Mouse (Mus musculus) frontal cortex, postnatal 10 days (tissue): ENCODE measurements around the gene Glrx.
"Not testable (repeated sequence)": the region's sequence is repeated elsewhere in the genome, so short reads cannot be mapped to it uniquely, and the experiment has no call there.

ENCODE experiments used
- DNase-seq, 2 experiments: peaks; one replicate each; pipeline ENCODE4 v3.0.0; 2022; ENCODE audit warnings: low spot score in 2 of 2, mixed read lengths in 1 of 2

The Glrx gene

GRCm38 (mm10) chr13:75839719-75840481 is at the start of gene Glrx:
Gene Glrx (plus strand): TSS chr13:75839868.
- DNase-seq = peak; percentile 67

- DNase-seq = no peak
Measured at GRCm38 (mm10) chr13:75790550-75791205, 49.0 kb upstream of the Glrx start.

- no peak for DNase-seq
Measured at GRCm38 (mm10) chr13:75793863-75794629, 45.6 kb upstream of the Glrx start.

- peak; percentile 85 to 91 for DNase-seq
Measured at GRCm38 (mm10) chr13:75797369-75798141, 42.1 kb upstream of the Glrx start.

- no peak for DNase-seq
Measured at GRCm38 (mm10) chr13:75798413-75799302, 41.0 kb upstream of the Glrx start.

GRCm38 (mm10) chr13:75799421-75799820 is 40.2 kb upstream of the Glrx start:
- no peak for DNase-seq

- no peak for DNase-seq
Measured at GRCm38 (mm10) chr13:75807969-75808368, 31.7 kb upstream of the Glrx start.

GRCm38 (mm10) chr13:75809957-75810356 is 29.7 kb upstream of the Glrx start:
- no peak for DNase-seq

- no peak for DNase-seq
Measured at GRCm38 (mm10) chr13:75817183-75817582, 22.5 kb upstream of the Glrx start.

- DNase-seq = no peak
Measured at GRCm38 (mm10) chr13:75818486-75818885, 21.2 kb upstream of the Glrx start.

- no peak for DNase-seq
Measured at GRCm38 (mm10) chr13:75818945-75819706, 20.5 kb upstream of the Glrx start.

GRCm38 (mm10) chr13:75819898-75820297 is 19.8 kb upstream of the Glrx start:
- DNase-seq = no peak

GRCm38 (mm10) chr13:75822366-75822765 is 17.3 kb upstream of the Glrx start:
- DNase-seq = not testable (repeated sequence)

- DNase-seq = no peak
Measured at GRCm38 (mm10) chr13:75823201-75823600, 16.5 kb upstream of the Glrx start.

- DNase-seq = no peak
Measured at GRCm38 (mm10) chr13:75824611-75825319, 14.9 kb upstream of the Glrx start.

- no peak for DNase-seq
Measured at GRCm38 (mm10) chr13:75825388-75825787, 14.3 kb upstream of the Glrx start.

GRCm38 (mm10) chr13:75830708-75831107 is 9.0 kb upstream of the Glrx start:
- DNase-seq = no peak

GRCm38 (mm10) chr13:75831710-75832109 is 8.0 kb upstream of the Glrx start:
- DNase-seq = no peak

GRCm38 (mm10) chr13:75832697-75833096 is 7.0 kb upstream of the Glrx start:
- DNase-seq = no peak
